Mouse (Mus musculus): ENCODE measurements around the gene Rere. TPM values are rescaled to one million over a fixed set of nuclear protein-coding genes. Genes with fewer than 3 reads are reported as not detected.

Rere gene
- polyA plus RNA-seq, 1 experiment from 2014 or later = 23.1 TPM

DNA sequence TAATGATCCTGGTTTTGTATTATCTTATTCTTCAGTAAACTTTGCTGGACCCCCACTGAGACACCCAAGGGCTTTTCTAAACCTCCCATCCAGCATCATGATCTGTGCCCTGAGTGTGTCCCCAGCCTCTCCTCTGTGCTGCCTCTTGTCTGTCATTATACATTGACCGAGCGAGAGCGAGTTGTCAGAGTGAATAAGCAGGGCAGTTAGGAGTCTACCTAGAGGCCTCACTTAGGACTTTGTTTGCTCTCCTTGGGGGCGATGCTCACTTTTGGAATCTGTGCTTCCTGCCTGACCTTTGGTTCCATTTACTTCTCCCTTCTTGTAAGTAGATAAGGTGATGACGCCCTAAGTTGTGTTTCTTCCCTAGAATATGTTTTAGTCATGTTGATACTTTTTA, 81.4 kb downstream of the Rere start:
- H3K36me3 ChIP-seq (ENCODE audit: control insufficient read depth, insufficient read depth, low read length) = no peaks in the 10 kb centered on the region
- H3K4me3 ChIP-seq (replicated peaks; ENCODE audit: low read length) = no peak overlapping the region
- H3K4me1 ChIP-seq (ENCODE audit: control insufficient read depth, insufficient read depth, low read length) = peaks cover 12% of the 10 kb centered on the region
- H3K27ac ChIP-seq (ENCODE audit: low read length) = peak overlapping the region; percentile 66
- peak; percentile 26; the same call in 1 of the 2 replicates for ATAC-seq (ENCODE audit: insufficient read depth, low FRiP score)
- H3K9me3 ChIP-seq (replicated peaks; ENCODE audit: control insufficient read depth, low read length) = no peaks in the 10 kb centered on the region
- no peak overlapping the region; the same call in 1 of the 2 replicates for H3K4me2 ChIP-seq (ENCODE audit: low read depth, low read length)
- no peaks in the 10 kb centered on the region for H3K27me3 ChIP-seq (ENCODE audit: control insufficient read depth, insufficient read depth, low read length)
- no peak overlapping the region for H3K9ac ChIP-seq (ENCODE audit: low read length)
- 35% methylated on average over 5 of the region's 5 CpGs for WGBS

DNA sequence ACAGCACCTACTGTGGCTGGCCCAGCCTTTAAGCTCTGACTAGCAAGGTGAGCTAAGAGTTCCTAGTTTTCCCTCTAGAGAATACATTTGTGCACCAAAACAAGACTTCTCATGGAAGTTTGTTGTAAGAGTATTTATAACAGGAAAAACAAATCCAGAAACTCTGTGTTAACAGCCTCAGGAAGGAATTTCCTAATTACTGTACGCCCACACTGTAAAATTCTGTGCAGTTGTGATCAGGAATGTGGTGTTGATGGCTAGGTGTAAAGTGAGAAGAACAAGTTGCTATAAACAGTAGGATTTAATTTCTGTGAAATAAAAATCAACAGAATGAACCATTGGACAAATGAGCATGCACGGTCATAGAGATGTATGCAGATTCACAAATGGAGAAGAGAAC, 83.3 kb downstream of the Rere start:
- Histone ChIP-seq H3K36me3 (ENCODE audit: control insufficient read depth, insufficient read depth, low read length) (no peaks in the 10 kb centered on the region), H3K4me1 (ENCODE audit: control insufficient read depth, insufficient read depth, low read length) (peaks cover 20% of the 10 kb centered on the region), H3K9ac (ENCODE audit: low read length) (no peak overlapping the region), H3K27me3 (ENCODE audit: control insufficient read depth, insufficient read depth, low read length) (no peaks in the 10 kb centered on the region), H3K9me3 (replicated peaks; ENCODE audit: control insufficient read depth, low read length) (no peaks in the 10 kb centered on the region), H3K4me3 (replicated peaks; ENCODE audit: low read length) (no peak overlapping the region), H3K27ac (ENCODE audit: low read length) (no peak overlapping the region), H3K4me2 (ENCODE audit: low read depth, low read length) (no peak overlapping the region)
- no peak for ATAC-seq (ENCODE audit: insufficient read depth, low FRiP score)
- 84% methylated on average over 2 of the region's 2 CpGs for WGBS

DNA sequence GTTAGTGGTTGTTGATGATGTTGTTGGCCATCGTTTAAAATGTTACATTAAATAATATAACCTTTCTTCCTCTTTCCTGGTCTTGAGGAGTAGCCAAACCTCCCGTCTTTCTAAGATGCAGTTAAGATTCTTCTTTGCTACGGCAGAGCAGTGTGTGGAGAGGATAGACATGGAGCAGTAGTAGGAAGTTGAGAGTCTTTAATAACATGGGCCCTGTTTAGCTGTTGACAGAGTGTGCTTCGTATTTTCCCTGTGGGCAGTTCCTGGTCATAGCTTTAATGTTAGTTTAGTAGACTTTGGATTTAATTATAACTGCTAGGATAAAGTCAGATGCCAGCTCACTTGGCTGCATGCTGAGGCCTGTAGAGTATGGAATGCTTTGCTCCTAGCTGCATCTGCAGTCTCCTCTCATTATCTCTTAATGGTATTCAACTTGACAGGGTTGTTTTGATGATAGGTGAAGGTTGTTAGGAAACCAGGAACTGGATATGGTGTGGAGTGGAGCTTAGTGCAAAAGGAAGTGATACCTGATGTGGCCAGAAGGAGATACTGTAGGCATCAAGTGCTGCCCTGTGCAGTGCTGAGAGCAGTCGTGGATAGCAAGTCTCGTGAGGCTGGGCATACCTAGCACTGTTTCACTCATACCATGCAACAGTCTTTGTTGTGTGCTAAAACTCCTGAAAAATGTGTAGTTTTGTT, 85.2 kb downstream of the Rere start:
- no peaks in the 10 kb centered on the region for H3K9me3 ChIP-seq (replicated peaks; ENCODE audit: control insufficient read depth, low read length)
- peaks cover 31% of the 10 kb centered on the region for H3K4me1 ChIP-seq (ENCODE audit: control insufficient read depth, insufficient read depth, low read length)
- H3K27ac ChIP-seq (ENCODE audit: low read length) = 0 out of 2 replicates have a peak overlapping the region, but pooled peaks have one; percentile 50
- H3K9ac ChIP-seq (ENCODE audit: low read length) = no peak overlapping the region
- 48% methylated on average over 6 of the region's 6 CpGs for WGBS
- H3K4me3 ChIP-seq (replicated peaks; ENCODE audit: low read length) = no peak overlapping the region
- ATAC-seq (ENCODE audit: insufficient read depth, low FRiP score) = peak; percentile 24; the same call in 1 of the 2 replicates
- no peak overlapping the region for H3K4me2 ChIP-seq (ENCODE audit: low read depth, low read length)
- no peaks in the 10 kb centered on the region for H3K36me3 ChIP-seq (ENCODE audit: control insufficient read depth, insufficient read depth, low read length)
- H3K27me3 ChIP-seq (ENCODE audit: control insufficient read depth, insufficient read depth, low read length) = no peaks in the 10 kb centered on the region

- no peaks in the 10 kb centered on the region for H3K9me3 ChIP-seq (replicated peaks; ENCODE audit: control insufficient read depth, low read length)
- H3K27ac ChIP-seq (ENCODE audit: low read length) = peak overlapping the region; percentile 87
- no peaks in the 10 kb centered on the region for H3K36me3 ChIP-seq (ENCODE audit: control insufficient read depth, insufficient read depth, low read length)
- H3K4me1 ChIP-seq (ENCODE audit: control insufficient read depth, insufficient read depth, low read length) = peaks cover 47% of the 10 kb centered on the region
- peak; percentile 88 for ATAC-seq (ENCODE audit: insufficient read depth, low FRiP score)
- no peaks in the 10 kb centered on the region for H3K27me3 ChIP-seq (ENCODE audit: control insufficient read depth, insufficient read depth, low read length)
- peak overlapping the region; percentile 96 for H3K4me2 ChIP-seq (ENCODE audit: low read depth, low read length)
- under 1% methylated on average over 58 of the region's 58 CpGs for WGBS
- peak overlapping the region; percentile 85 for H3K9ac ChIP-seq (ENCODE audit: low read length)
- peak overlapping the region; percentile 71 for H3K4me3 ChIP-seq (replicated peaks; ENCODE audit: low read length)
These were observed 90.3 kb downstream of the Rere start for GRCm38 (mm10) chr4:150371580-150372380.

DNA sequence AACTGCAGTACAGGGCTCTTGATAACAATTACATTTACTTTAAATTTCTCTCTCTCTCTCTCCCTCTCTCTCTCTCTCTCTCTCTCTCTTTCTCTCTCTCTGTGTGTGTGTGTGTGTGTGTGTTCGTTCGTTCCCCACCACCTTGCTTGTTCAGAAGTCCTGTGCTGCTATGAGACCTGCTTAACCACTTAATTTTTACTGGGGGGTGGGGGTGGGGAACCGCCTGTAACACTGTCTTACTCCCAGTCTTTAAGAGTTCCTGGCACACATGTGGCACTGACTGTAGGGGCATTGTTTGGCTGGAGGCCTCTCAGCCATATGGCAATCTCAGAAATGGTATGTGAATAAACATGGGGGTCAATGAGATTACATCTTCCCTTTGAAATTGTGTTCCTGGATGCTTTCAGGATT, 91.2 kb downstream of the Rere start:
- Histone ChIP-seq H3K4me2 (ENCODE audit: low read depth, low read length) (peak overlapping the region; percentile 96), H3K36me3 (ENCODE audit: control insufficient read depth, insufficient read depth, low read length) (no peaks in the 10 kb centered on the region), H3K4me1 (ENCODE audit: control insufficient read depth, insufficient read depth, low read length) (peaks cover 46% of the 10 kb centered on the region), H3K4me3 (replicated peaks; ENCODE audit: low read length) (peak overlapping the region; percentile 71; the same call in 1 of the 2 replicates), H3K9me3 (replicated peaks; ENCODE audit: control insufficient read depth, low read length) (no peaks in the 10 kb centered on the region), H3K27ac (ENCODE audit: low read length) (peak overlapping the region; percentile 60; the same call in 1 of the 2 replicates), H3K27me3 (ENCODE audit: control insufficient read depth, insufficient read depth, low read length) (no peaks in the 10 kb centered on the region), H3K9ac (ENCODE audit: low read length) (0 out of 2 replicates have a peak overlapping the region, but pooled peaks have one; percentile 33)
- no peak for ATAC-seq (ENCODE audit: insufficient read depth, low FRiP score)
- WGBS = 5% methylated on average over 3 of the region's 3 CpGs

DNA sequence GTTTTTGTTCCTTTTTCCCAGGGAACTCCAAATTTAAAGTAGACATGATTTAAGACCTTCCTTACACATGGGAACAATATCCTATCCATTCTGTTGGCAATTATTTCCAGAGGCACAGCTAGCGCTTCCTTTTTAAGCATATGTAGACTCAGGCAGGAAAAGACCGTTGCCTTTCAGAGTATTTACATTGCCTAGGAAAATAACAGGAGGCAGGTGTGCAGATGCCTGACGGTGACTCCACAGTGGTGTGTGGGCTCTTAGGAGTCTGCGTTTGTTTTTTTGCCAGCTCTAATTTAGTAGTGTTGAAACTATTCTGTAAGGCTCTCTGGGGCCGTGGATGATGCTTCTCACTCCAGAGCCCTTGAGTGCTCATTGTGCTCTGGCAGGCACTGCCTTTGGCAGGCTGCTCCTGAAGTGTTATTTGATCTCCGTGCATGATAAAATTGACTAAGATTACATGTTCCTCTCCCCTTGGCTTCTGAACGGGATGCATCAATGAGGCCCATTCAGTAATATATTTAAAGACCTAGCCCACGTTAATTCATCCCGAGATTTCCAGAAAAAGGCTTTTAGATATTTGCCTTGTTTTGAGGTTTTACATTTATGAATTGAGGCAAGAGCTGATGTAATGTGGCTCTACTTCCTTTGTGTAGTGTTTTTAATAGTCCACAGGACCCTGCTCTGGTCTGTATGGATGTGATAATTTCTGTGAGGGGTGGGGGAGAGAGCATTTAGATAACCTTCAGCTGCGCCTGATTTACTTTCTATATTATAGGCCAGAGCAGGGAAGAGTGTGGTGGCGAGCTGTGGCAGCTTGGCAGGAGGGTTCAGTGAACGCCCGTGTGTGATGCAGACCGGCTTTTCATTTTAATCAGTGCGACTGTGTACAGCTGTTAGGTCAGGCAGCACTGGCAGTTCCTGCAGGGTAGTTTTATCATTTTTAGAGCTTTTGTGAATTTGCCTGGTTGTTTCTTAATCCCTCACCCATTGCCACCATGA, 92.0 kb downstream of the Rere start:
- peak overlapping the region; percentile 12 for H3K4me3 ChIP-seq (replicated peaks; ENCODE audit: low read length)
- WGBS = 9% methylated on average over 15 of the region's 15 CpGs
- H3K4me1 ChIP-seq (ENCODE audit: control insufficient read depth, insufficient read depth, low read length) = peaks cover 48% of the 10 kb centered on the region
- H3K4me2 ChIP-seq (ENCODE audit: low read depth, low read length) = peak overlapping the region; percentile 96
- H3K27me3 ChIP-seq (ENCODE audit: control insufficient read depth, insufficient read depth, low read length) = no peaks in the 10 kb centered on the region
- H3K9ac ChIP-seq (ENCODE audit: low read length) = 0 out of 2 replicates have a peak overlapping the region, but pooled peaks have one; percentile 4
- H3K9me3 ChIP-seq (replicated peaks; ENCODE audit: control insufficient read depth, low read length) = no peaks in the 10 kb centered on the region
- H3K27ac ChIP-seq (ENCODE audit: low read length) = peak overlapping the region; percentile 67
- no peaks in the 10 kb centered on the region for H3K36me3 ChIP-seq (ENCODE audit: control insufficient read depth, insufficient read depth, low read length)
- ATAC-seq (ENCODE audit: insufficient read depth, low FRiP score) = peak; percentile 38; the same call in 1 of the 2 replicates

- H3K4me1 ChIP-seq (ENCODE audit: control insufficient read depth, insufficient read depth, low read length) = peaks cover 49% of the 10 kb centered on the region
- 34% methylated on average over 9 of the region's 9 CpGs for WGBS
- no peaks in the 10 kb centered on the region for H3K27me3 ChIP-seq (ENCODE audit: control insufficient read depth, insufficient read depth, low read length)
These were observed 93.4 kb downstream of the Rere start for GRCm38 (mm10) chr4:150374651-150375447.

DNA sequence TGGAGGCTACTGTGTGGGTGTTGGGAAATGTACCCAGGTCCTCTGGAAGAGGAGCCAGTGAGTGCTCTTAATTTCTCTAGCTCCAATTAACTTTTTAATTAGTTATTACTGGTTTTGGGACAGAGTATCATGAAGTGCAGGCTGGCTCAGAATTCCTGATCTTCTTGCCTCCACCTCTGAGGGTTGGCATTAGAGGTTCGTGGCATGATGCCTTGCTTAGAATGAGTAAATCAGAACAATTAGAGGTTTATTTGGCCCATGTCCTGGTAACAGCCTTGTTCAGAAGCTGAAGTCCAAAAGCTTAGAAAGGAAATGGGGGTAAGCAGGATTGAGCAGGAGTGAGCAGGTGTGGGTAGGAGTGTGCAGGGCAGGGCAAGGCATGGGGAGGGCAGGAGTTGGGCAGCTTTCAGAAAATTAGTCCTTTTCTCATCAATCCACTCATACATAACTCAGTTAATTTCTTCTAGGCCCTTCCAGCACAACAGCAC, 94.0 kb downstream of the Rere start:
- Histone ChIP-seq H3K9ac (ENCODE audit: low read length) (no peak overlapping the region), H3K4me3 (replicated peaks; ENCODE audit: low read length) (no peak overlapping the region), H3K4me1 (ENCODE audit: control insufficient read depth, insufficient read depth, low read length) (peaks cover 46% of the 10 kb centered on the region), H3K27me3 (ENCODE audit: control insufficient read depth, insufficient read depth, low read length) (no peaks in the 10 kb centered on the region), H3K27ac (ENCODE audit: low read length) (no peak overlapping the region), H3K9me3 (replicated peaks; ENCODE audit: control insufficient read depth, low read length) (no peaks in the 10 kb centered on the region), H3K4me2 (ENCODE audit: low read depth, low read length) (no peak overlapping the region), H3K36me3 (ENCODE audit: control insufficient read depth, insufficient read depth, low read length) (no peaks in the 10 kb centered on the region)
- WGBS = 75% methylated on average over 1 of the region's 1 CpGs
- no peak for ATAC-seq (ENCODE audit: insufficient read depth, low FRiP score)

More at GRCm38 (mm10) chr4:150374651-150375447, 93.4 kb downstream of the Rere start:
- H3K4me3 ChIP-seq (replicated peaks; ENCODE audit: low read length) = no peak overlapping the region
- H3K9ac ChIP-seq (ENCODE audit: low read length) = no peak overlapping the region
- H3K4me2 ChIP-seq (ENCODE audit: low read depth, low read length) = no peak overlapping the region
- H3K9me3 ChIP-seq (replicated peaks; ENCODE audit: control insufficient read depth, low read length) = no peaks in the 10 kb centered on the region
- no peak overlapping the region; the same call in 1 of the 2 replicates for H3K27ac ChIP-seq (ENCODE audit: low read length)
- no peak for ATAC-seq (ENCODE audit: insufficient read depth, low FRiP score)
- no peaks in the 10 kb centered on the region for H3K36me3 ChIP-seq (ENCODE audit: control insufficient read depth, insufficient read depth, low read length)

All from stomach, embryonic 16.5 days (tissue).